Mouse (Mus musculus) leukemia stem cell, adult 10-12 weeks (primary cell): ENCODE measurements around the gene Cpsf6. TPM values are rescaled to one million over a fixed set of nuclear protein-coding genes. Genes with fewer than 3 reads are reported as not detected.

Experiments
- polyA plus RNA-seq: library from polyadenylated mRNA; stranded (reverse); fragments of >175 nt; gene quantifications from 2 replicates; pipeline ENCODE4 v1.2.3, GENCODE M21; 2012; ENCODE audit warnings: low replicate concordance

Cpsf6 gene
- polyA plus RNA-seq = 687 and 841 TPM in 2 replicates

GRCm38 (mm10) chr10:117379908-117380307 lies at the start of gene Cpsf6:
TSS of gene Cpsf6 (minus strand) at chr10:117380015.

Other genes starting within 250 kb of the Cpsf6 start
- 8.1 and 9.3 TPM in 2 replicates for gene Frs2, start 231.5 kb downstream of the Cpsf6 start, polyA plus RNA-seq
- gene Yeats4, start 155.5 kb downstream of the Cpsf6 start, polyA plus RNA-seq = 115 and 145 TPM in 2 replicates
- gene 9530003J23Rik, start 141.3 kb downstream of the Cpsf6 start, polyA plus RNA-seq = not detected in 2 replicates
- 7.9 and 8.5 TPM in 2 replicates for gene Lyz2, start 97.7 kb downstream of the Cpsf6 start, polyA plus RNA-seq
- gene Lyz1, start 87.1 kb downstream of the Cpsf6 start, polyA plus RNA-seq = not detected in 2 replicates
- 0.29 and 0.43 TPM in 2 replicates for gene Cpm, start 249.5 kb upstream of the Cpsf6 start, polyA plus RNA-seq